Mouse (Mus musculus): ENCODE data around the gene Cdh1. TPM values are rescaled to one million over a fixed set of nuclear protein-coding genes. Genes with fewer than 3 reads are reported as not detected.

Cdh1 gene
- polyA plus RNA-seq, 1 experiment = 1.3 TPM

Other genes starting within 250 kb of the Cdh1 start
- 13.0 and 14.0 TPM in 2 replicates for gene Zfp90, start 188.0 kb upstream of the Cdh1 start, polyA plus RNA-seq (2012; rRNA removed)
- gene 6030452D12Rik, start 102.8 kb upstream of the Cdh1 start, polyA plus RNA-seq (2012; rRNA removed) = not detected in 2 replicates
- 1.3 and 1.4 TPM in 2 replicates for gene Cdh3, start 92.5 kb upstream of the Cdh1 start, polyA plus RNA-seq (2012; rRNA removed)
- 51.1 and 60.7 TPM in 2 replicates for gene Gm10073, start 29.9 kb upstream of the Cdh1 start, polyA plus RNA-seq (2012; rRNA removed)
- 2.5 and 2.9 TPM in 2 replicates for gene Tango6, start 79.7 kb downstream of the Cdh1 start, polyA plus RNA-seq (2012; rRNA removed)